Mouse (Mus musculus) liver, postnatal 0 days (tissue): ENCODE data around the gene Rnf208. TPM values are rescaled to one million over a fixed set of nuclear protein-coding genes. Genes with fewer than 3 reads are reported as not detected.

ENCODE experiments used
- ATAC-seq: fragments of 200-750 bp; cut with Nextera tagmentation; 2 replicates; pipeline ENCODE4 v1.8.0; 2017; ENCODE audit warnings: mild to moderate bottlenecking, moderate library complexity
- DNase-seq: peaks from one replicate; pipeline ENCODE4 v3.0.0-alpha.2; 2016
- H3K27ac ChIP-seq: fragments of 300-500 bp; sonication (generic); 2 replicates; pipeline ENCODE4 v1.5.1; 2014; ENCODE audit warnings: antibody characterized with exemption, moderate library complexity, mild to moderate bottlenecking, low read depth
- H3K27me3 ChIP-seq: fragments of 300-500 bp; sonication (generic); 2 replicates; pipeline ENCODE4 v1.6.1; 2014; ENCODE audit warnings: low read length, control low read depth, mixed read lengths; ENCODE audit not compliant: insufficient read depth
- H3K36me3 ChIP-seq: fragments of 300-500 bp; sonication (generic); replicated peaks from 2 replicates; pipeline ENCODE4 v1.6.1; 2014; ENCODE audit warnings: mild to moderate bottlenecking, control low read depth, low read length, moderate library complexity, mixed read lengths; ENCODE audit not compliant: insufficient read depth
- H3K4me1 ChIP-seq: fragments of 300-500 bp; sonication (generic); 2 replicates; pipeline ENCODE4 v1.6.1; 2014; ENCODE audit warnings: antibody characterized with exemption, mild to moderate bottlenecking, control low read depth; ENCODE audit not compliant: insufficient read depth
- H3K4me2 ChIP-seq: fragments of 300-500 bp; sonication (generic); 2 replicates; pipeline ENCODE4 v1.6.1; 2014; ENCODE audit warnings: low read depth, mild to moderate bottlenecking, low read length, moderate library complexity, mixed read lengths
- H3K4me3 ChIP-seq: fragments of 300-500 bp; sonication (generic); 2 replicates; pipeline ENCODE4 v1.5.1; 2014; ENCODE audit warnings: low read depth, low read length
- H3K9ac ChIP-seq: fragments of 300-500 bp; sonication (generic); replicated peaks from 2 replicates; pipeline ENCODE4 v1.6.1; 2014; ENCODE audit warnings: mild to moderate bottlenecking, moderate library complexity
- H3K9me3 ChIP-seq: fragments of 300-500 bp; sonication (generic); 2 replicates; pipeline ENCODE4 v1.6.1; 2016; ENCODE audit warnings: mild to moderate bottlenecking, control low read depth, low read length, mixed read lengths
- CTCF ChIP-seq: sonication (generic); IDR thresholded peaks from 2 replicates; pipeline ENCODE4 v1.5.1; 2016; ENCODE audit warnings: antibody characterized with exemption, low read depth
- EP300 ChIP-seq: IDR thresholded peaks from 2 replicates; pipeline ENCODE4 v1.6.1; 2016; ENCODE audit warnings: antibody characterized with exemption, low read depth, mild to moderate bottlenecking
- WGBS: fragments of 180-500 bp; shearing (Covaris S2); extraction: QIAGEN DNeasy Blood & Tissue Kit; methylation state at CpG from one replicate; pipeline ENCODE4 v1.1.7; 2014; ENCODE audit not compliant: insufficient replicate concordance; 5-methylcytosine and 5-hydroxymethylcytosine counted together
- polyA plus RNA-seq: library from polyadenylated mRNA; unstranded; fragments of >200 nt; fragmentation: Nextera tagmentation; extraction: Ambion mirVana; gene quantifications from 2 replicates; pipeline ENCODE4 v1.2.1, GENCODE M21; 2015

The Rnf208 gene
- polyA plus RNA-seq, 1 experiment from 2014 or later, result 0.11 TPM

- Histone ChIP-seq H3K4me3 (peak overlapping the region; percentile 47; the same call in 1 of the 2 replicates), H3K9me3 (no peaks in the 10 kb centered on the region), H3K4me2 (peak overlapping the region; percentile 78), H3K27me3 (peaks cover 26% of the 10 kb centered on the region), H3K27ac (no peak overlapping the region), H3K9ac (no peak overlapping the region), H3K4me1 (peaks cover 23% of the 10 kb centered on the region), H3K36me3 (no peaks in the 10 kb centered on the region)
- TF ChIP-seq EP300, result no peak
- no peak for TF ChIP-seq CTCF
- no peak for DNase-seq
- no peak for ATAC-seq
- 56% methylated on average over 8 of the region's 8 CpGs for WGBS
Measured at GRCm38 (mm10) chr2:25240310-25240709, 1.7 kb upstream of the Rnf208 start.

GRCm38 (mm10) chr2:25240723-25241437 lies 1.2 kb upstream of the Rnf208 start:
- H3K4me2 ChIP-seq, result peak overlapping the region; percentile 78
- DNase-seq (peak; percentile 58), ATAC-seq (peak; percentile 74)
- TF ChIP-seq EP300 (no peak), CTCF (no peak)
- H3K9ac ChIP-seq, result peak overlapping the region; percentile 30; the same call in 1 of the 2 replicates
- H3K9me3 ChIP-seq, result no peaks in the 10 kb centered on the region
- H3K27ac ChIP-seq, result no peak overlapping the region
- peaks cover 26% of the 10 kb centered on the region for H3K27me3 ChIP-seq
- peak overlapping the region; percentile 47 for H3K4me3 ChIP-seq
- no peaks in the 10 kb centered on the region for H3K36me3 ChIP-seq
- peaks cover 23% of the 10 kb centered on the region for H3K4me1 ChIP-seq
- WGBS, result 3% methylated on average over 29 of the region's 29 CpGs

GRCm38 (mm10) chr2:25241438-25241775 lies 648 bp upstream of the Rnf208 start:
- TF ChIP-seq EP300, result no peak
- TF ChIP-seq CTCF, result no peak
- 14% methylated on average over 6 of the region's 6 CpGs for WGBS
- Histone ChIP-seq H3K27me3 (peaks cover 26% of the 10 kb centered on the region), H3K27ac (no peak overlapping the region), H3K36me3 (no peaks in the 10 kb centered on the region), H3K4me1 (peaks cover 23% of the 10 kb centered on the region), H3K9ac (no peak overlapping the region), H3K9me3 (no peaks in the 10 kb centered on the region), H3K4me2 (peak overlapping the region; percentile 78), H3K4me3 (peak overlapping the region; percentile 47; the same call in 1 of the 2 replicates)
- ATAC-seq, result no peak; the same call in 1 of the 2 replicates
- DNase-seq, result no peak

- Histone ChIP-seq H3K27ac (no peak overlapping the region), H3K4me1 (peaks cover 23% of the 10 kb centered on the region), H3K4me2 (no peak overlapping the region), H3K9ac (no peak overlapping the region), H3K9me3 (no peaks in the 10 kb centered on the region), H3K27me3 (peaks cover 26% of the 10 kb centered on the region), H3K4me3 (no peak overlapping the region), H3K36me3 (peaks cover 12% of the 10 kb centered on the region; the same call in 1 of the 2 replicates)
- WGBS, result 76% methylated on average over 8 of the region's 8 CpGs
- TF ChIP-seq CTCF (no peak), EP300 (no peak)
- ATAC-seq (no peak), DNase-seq (no peak)
Measured at GRCm38 (mm10) chr2:25243342-25243741, 1.3 kb downstream of the Rnf208 start.

GRCm38 (mm10) chr2:25244144-25244543 lies 2.1 kb downstream of the Rnf208 start:
- Histone ChIP-seq H3K27ac (no peak overlapping the region), H3K27me3 (peaks cover 26% of the 10 kb centered on the region), H3K9me3 (no peaks in the 10 kb centered on the region), H3K4me1 (peaks cover 23% of the 10 kb centered on the region), H3K4me3 (no peak overlapping the region), H3K9ac (no peak overlapping the region), H3K4me2 (no peak overlapping the region), H3K36me3 (peaks cover 19% of the 10 kb centered on the region)
- WGBS, result 88% methylated on average over 4 of the region's 4 CpGs
- no peak for TF ChIP-seq EP300
- no peak for TF ChIP-seq CTCF
- DNase-seq (no peak), ATAC-seq (no peak)

- ATAC-seq (no peak), DNase-seq (no peak)
- H3K9me3 ChIP-seq, result no peaks in the 10 kb centered on the region
- no peak within 1 kb of the TSS for H3K4me3 ChIP-seq
- TF ChIP-seq EP300 (no peak), CTCF (no peak)
- no peak within 1 kb of the TSS for H3K9ac ChIP-seq
- peaks cover 11% of the 10 kb centered on the region for H3K4me1 ChIP-seq
- H3K27ac ChIP-seq, result no peak within 1 kb of the TSS
- peaks cover 20% of the 10 kb centered on the region for H3K27me3 ChIP-seq
- H3K36me3 ChIP-seq, result peaks cover 24% of the 10 kb centered on the region
- 85% methylated on average over 10 of the region's 10 CpGs for WGBS
- no peak within 1 kb of the TSS for H3K4me2 ChIP-seq
Measured at GRCm38 (mm10) chr2:25246183-25247072, 4.4 kb downstream of the Rnf208 start, which contains the start of gene AL732309.1. AL732309.1 (minus strand) TSS chr2:25246863.
